Mouse (Mus musculus) lung, adult 2 months (tissue): Measurements from ENCODE around the gene Dhx8.

Experiments used
- CTCF ChIP-seq: fragments of 200-500 bp; IDR thresholded peaks from 2 replicates; pipeline ENCODE4 v1.5.1; 2011; ENCODE audit warnings: mild to moderate bottlenecking, low read length, control low read depth; ENCODE audit not compliant: insufficient read depth
- POLR2A ChIP-seq: fragments of 200-500 bp; IDR thresholded peaks from 2 replicates; pipeline ENCODE4 v1.6.1; 2011; ENCODE audit warnings: low read depth, mild to moderate bottlenecking, control low read depth, low read length, borderline replicate concordance; ENCODE audit errors: extremely low read depth

DNA sequence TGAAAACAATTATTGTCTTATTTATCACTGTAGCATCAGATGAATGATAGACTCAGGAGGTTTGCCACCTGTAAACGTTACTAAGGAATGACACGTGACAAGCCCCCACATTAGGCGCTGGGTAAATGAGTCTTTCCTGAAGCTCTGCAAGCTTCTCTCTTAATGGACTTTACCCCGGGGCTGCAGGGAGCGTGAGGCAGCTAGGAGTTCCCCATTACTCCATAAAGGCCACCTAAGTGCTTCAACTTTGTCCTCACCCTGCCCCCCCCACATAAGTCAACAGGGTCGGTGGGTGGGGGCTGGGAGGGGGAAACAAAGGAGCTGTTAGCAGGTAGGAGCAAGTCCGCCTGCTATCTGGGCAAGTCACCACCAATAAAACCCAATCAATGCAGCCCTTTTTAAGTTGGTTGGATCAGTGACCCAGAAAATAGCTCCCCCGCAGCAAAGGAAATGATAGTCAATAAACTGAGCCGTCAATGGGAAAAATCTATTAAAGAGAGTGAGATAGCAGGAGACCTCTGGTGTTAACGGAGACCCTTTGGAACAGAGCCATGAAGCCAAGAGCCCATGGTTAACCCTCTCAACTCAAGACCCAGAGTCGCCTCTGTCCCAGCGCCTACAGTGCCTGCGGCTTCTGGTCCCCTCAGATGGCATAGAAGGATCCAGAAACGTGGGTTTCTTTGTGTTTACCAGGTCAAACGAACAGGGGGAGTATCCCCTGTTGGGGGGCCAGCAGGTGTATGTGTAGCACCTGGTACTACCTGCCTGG is 76.5 kb downstream of the Dhx8 start:
- no peak for TF ChIP-seq CTCF
- TF ChIP-seq POLR2A, result no peak
